Mouse (Mus musculus) T-cell, adult 66 days (primary cell): ENCODE data around the gene Ddx17. TPM values are rescaled to one million over a fixed set of nuclear protein-coding genes. Genes with fewer than 3 reads are reported as not detected.

Source experiments
- total RNA-seq, 2 experiments: library from RNA; stranded (reverse); gene quantifications; 3 replicates in 1 of 2; 4 replicates in 1 of 2; pipeline ENCODE4 v1.2.4; 2023

The Ddx17 gene
- 100 to 1,000 TPM; 307 to 331 TPM for total RNA-seq

GRCm38 (mm10) chr15:79546410-79547288, at the start of gene Ddx17:
Gene Ddx17 (minus strand): TSS chr15:79546741.

GRCm38 (mm10) chr15:79516171-79517096, 30.1 kb downstream of the Ddx17 start, which contains the start of gene Kdelr3:
Gene Kdelr3 (plus strand): TSS chr15:79516411.

GRCm38 (mm10) chr15:79504707-79505452, 41.7 kb downstream of the Ddx17 start, which contains the start of gene Kcnj4:
Gene Kcnj4 (minus strand): TSS chr15:79505241.

Other genes starting within 250 kb of the Ddx17 start
- gene Pla2g6, start 218.4 kb downstream of the Ddx17 start, total RNA-seq, result 10 to 100 TPM; 12.7 to 16.7 TPM
- gene Maff, start 200.1 kb downstream of the Ddx17 start, total RNA-seq, result 100 to 1,000 TPM in 1 of 2 experiments, 10 to 100 TPM in 1; 65.3 to 114 TPM
- gene Tmem184b, start 143.2 kb downstream of the Ddx17 start, total RNA-seq, result 10 to 100 TPM; 39.1 to 43.3 TPM
- 10 to 100 TPM; 39.9 to 43.8 TPM for gene Csnk1e, start 91.2 kb downstream of the Ddx17 start, total RNA-seq
- not detected for gene Kcnj4, start 41.5 kb downstream of the Ddx17 start, total RNA-seq
- gene Kdelr3, start 30.3 kb downstream of the Ddx17 start, total RNA-seq, result not detected
- under 1 TPM in 1 of 2 experiments, not detected in 1; 0.50 TPM for gene Dmc1, start 58.4 kb upstream of the Ddx17 start, total RNA-seq
- gene Fam227a, start 112.2 kb upstream of the Ddx17 start, total RNA-seq, result 1 to 10 TPM in 1 of 2 experiments, under 1 TPM in 1; 0.39 to 1.4 TPM
- gene Cby1, start 112.5 kb upstream of the Ddx17 start, total RNA-seq, result 10 to 100 TPM in 1 of 2 experiments, 1 to 10 TPM in 1; 6.3 to 12.1 TPM
- gene Tomm22, start 124.1 kb upstream of the Ddx17 start, total RNA-seq, result 100 to 1,000 TPM; 121 to 125 TPM
- gene Josd1, start 141.2 kb upstream of the Ddx17 start, total RNA-seq, result 10 to 100 TPM; 21.7 to 22.4 TPM
- 100 to 1,000 TPM; 123 to 142 TPM for gene Gtpbp1, start 144.1 kb upstream of the Ddx17 start, total RNA-seq
- gene Sun2, start 195.8 kb upstream of the Ddx17 start, total RNA-seq, result 100 to 1,000 TPM; 459 to 481 TPM
- gene Dnal4, start 231.1 kb upstream of the Ddx17 start, total RNA-seq, result 1 to 10 TPM; 4.9 to 5.0 TPM